9 mouse cellular contexts compared by ENCODE assay signal in the genomic region with DNA sequence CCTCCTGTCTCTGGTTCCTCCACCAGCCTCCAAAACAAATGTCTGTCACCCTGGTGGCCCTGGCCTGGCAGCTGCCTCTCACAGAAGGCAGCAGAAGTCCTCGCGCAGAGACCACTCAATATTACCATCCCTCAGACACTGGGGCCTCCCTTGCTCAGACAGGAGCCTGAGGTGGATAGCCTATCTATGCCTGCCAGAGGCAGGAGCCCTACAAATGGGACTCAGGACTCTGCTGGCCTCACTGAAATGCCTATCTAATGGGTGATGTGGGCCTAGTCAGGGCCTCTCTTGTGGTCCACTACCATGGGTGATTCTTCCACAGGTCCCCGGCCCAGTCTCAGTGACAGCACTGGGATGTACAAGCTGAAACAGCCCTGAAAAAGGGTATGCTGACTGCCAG. TPM values are rescaled to one million over a fixed set of nuclear protein-coding genes. Genes with fewer than 3 reads are reported as not detected.
A peak's percentile ranks its signal among the peaks of the same experiment; 100 is the strongest.
DNase-seq lines count a peak whose midpoint lies in the region; ATAC-seq and TF ChIP-seq lines count a peak whose summit lies in the region.
"Had no signal": no experiment of that assay in that cellular context is flagged by ENCODE, and none has a peak within 500 bp of the region (broad histone marks: within the 10 kb centered on the region; RNA-seq: fewer than 3 reads in every experiment).

No protein-coding gene starts in this region.

- TF ChIP-seq CTCF in embryonic fibroblast, embryonic 13.5 days (IDR thresholded peaks at IDR 0.05; ENCODE audit: borderline replicate concordance, insufficient read depth, low read length), result no peak
- TF ChIP-seq CTCF in midbrain, postnatal 0 days (IDR thresholded peaks at IDR 0.05), result no peak

- H3K36me3 ChIP-seq in kidney, embryonic 16.5 days (ENCODE audit: insufficient read depth, low read length), result peaks cover 4% of the 10 kb centered on the region; the same call in 1 of the 2 replicates
- peaks cover 33% of the 10 kb centered on the region for H3K36me3 ChIP-seq in limb, embryonic 10.5 days
- H3K36me3 ChIP-seq in midbrain, postnatal 0 days (ENCODE audit: insufficient read depth, low read length), result peaks cover 3% of the 10 kb centered on the region; the same call in 1 of the 2 replicates

- DNase-seq in kidney, adult 11 months, result no peak
- no peak for DNase-seq in limb, embryonic 10.5 days (ENCODE audit: low spot score)
- DNase-seq in midbrain, postnatal 0 days (ENCODE audit: low spot score), result no peak
- no peak for DNase-seq in urinary bladder, postnatal 10 days (ENCODE audit: low spot score)
- DNase-seq in kidney, postnatal 25 days, result no peak
- DNase-seq in adrenal gland, postnatal 4 days (ENCODE audit: low spot score in 2 of 2), result no peak
- DNase-seq: embryo, embryonic 11 days had no signal

- H3K4me3 ChIP-seq in kidney, embryonic 16.5 days (ENCODE audit: low read length), result peak overlapping the region; percentile 72
- peak overlapping the region; percentile 79 for H3K4me3 ChIP-seq in embryonic fibroblast, embryonic 13.5 days (ENCODE audit: insufficient read depth, low read length)
- H3K4me3 ChIP-seq in limb, embryonic 10.5 days, result peak overlapping the region; percentile 86
- peak overlapping the region; percentile 81 for H3K4me3 ChIP-seq in midbrain, postnatal 0 days (ENCODE audit: low read depth, low read length)

- WGBS in kidney, embryonic 16.5 days, result 66% methylated on average over 3 of the region's 3 CpGs
- WGBS in limb, embryonic 10.5 days, result 77% methylated on average over 3 of the region's 3 CpGs
- WGBS in midbrain, postnatal 0 days, result 73% methylated on average over 3 of the region's 3 CpGs

- H3K27ac ChIP-seq in kidney, embryonic 16.5 days (ENCODE audit: low read length), result no peak overlapping the region
- no peak overlapping the region for H3K27ac ChIP-seq in embryonic fibroblast, embryonic 13.5 days (ENCODE audit: insufficient read depth, low read length)
- peak overlapping the region; percentile 98 for H3K27ac ChIP-seq in limb, embryonic 10.5 days
- no peak overlapping the region for H3K27ac ChIP-seq in midbrain, postnatal 0 days (ENCODE audit: low read depth, low read length)

- no peak for TF ChIP-seq POLR2A in embryonic fibroblast, embryonic 13.5 days (IDR thresholded peaks at IDR 0.05; ENCODE audit: low read depth, low read length)

- peaks cover 37% of the 10 kb centered on the region for H3K4me1 ChIP-seq in kidney, embryonic 16.5 days (ENCODE audit: insufficient read depth, low read length)
- H3K4me1 ChIP-seq in embryonic fibroblast, embryonic 13.5 days (ENCODE audit: control insufficient read depth, insufficient read depth, low read length), result peaks cover 2% of the 10 kb centered on the region; the same call in 1 of the 2 replicates
- H3K4me1 ChIP-seq in limb, embryonic 10.5 days, result peaks cover 45% of the 10 kb centered on the region
- H3K4me1 ChIP-seq in midbrain, postnatal 0 days (ENCODE audit: insufficient read depth, low read length), result peaks cover 22% of the 10 kb centered on the region

- ATAC-seq in kidney, embryonic 16.5 days (ENCODE audit: low FRiP score, low TSS enrichment), result no peak
- ATAC-seq in midbrain, postnatal 0 days (ENCODE audit: low FRiP score), result no peak

- H3K9ac ChIP-seq in kidney, embryonic 16.5 days (replicated peaks; ENCODE audit: low read length), result peak overlapping the region; percentile 81
- peak overlapping the region; percentile 77 for H3K9ac ChIP-seq in midbrain, postnatal 0 days (replicated peaks; ENCODE audit: low read length, poor library complexity, severe bottlenecking)

- H3K9me3 ChIP-seq in kidney, embryonic 16.5 days (ENCODE audit: low read length), result no peaks in the 10 kb centered on the region
- no peaks in the 10 kb centered on the region for H3K9me3 ChIP-seq in limb, embryonic 10.5 days (replicated peaks)
- H3K9me3 ChIP-seq in midbrain, postnatal 0 days (ENCODE audit: low read length), result no peaks in the 10 kb centered on the region

- H3K27me3 ChIP-seq in kidney, embryonic 16.5 days (ENCODE audit: insufficient read depth, low read length), result no peaks in the 10 kb centered on the region
- H3K27me3 ChIP-seq in limb, embryonic 10.5 days (ENCODE audit: low read depth, poor library complexity, severe bottlenecking), result no peaks in the 10 kb centered on the region
- H3K27me3 ChIP-seq in midbrain, postnatal 0 days (ENCODE audit: insufficient read depth, low read length), result no peaks in the 10 kb centered on the region

- peak overlapping the region; percentile 64 for H3K4me2 ChIP-seq in kidney, embryonic 16.5 days (replicated peaks; ENCODE audit: low read depth, low read length)
- H3K4me2 ChIP-seq in midbrain, postnatal 0 days (ENCODE audit: low read depth, low read length, poor library complexity, severe bottlenecking), result peak overlapping the region; percentile 81

RNA-seq across cellular contexts. Expression of a gene that starts 1.7 kb away (rescaled TPM):
- polyA plus RNA-seq in kidney, embryonic 16.5 days (2015; fragmentation: Nextera tagmentation; extraction: Ambion mirVana), result 190 and 194 TPM in 2 replicates
- 46.8 and 59.8 TPM in 2 replicates for polyA plus RNA-seq in embryonic fibroblast, embryonic 13.5 days (2011; ENCODE audit: insufficient read length, low read depth, missing spikeins)
- polyA plus RNA-seq in limb, embryonic 10.5 days (2016; fragmentation: Nextera tagmentation; extraction: Ambion mirVana), result 235 and 259 TPM in 2 replicates
- total RNA-seq in midbrain, postnatal 0 days (2014; rRNA removed), result 165 and 166 TPM in 2 replicates
- 98.5 and 104 TPM in 2 replicates for polyA plus RNA-seq in midbrain, postnatal 0 days (2015; fragmentation: Nextera tagmentation; extraction: Ambion mirVana)
- total RNA-seq in adrenal gland, postnatal 4 days (2021), result 10 to 100 TPM; 85.6 to 87.2 TPM

RNA-seq across cellular contexts. Expression of a gene that starts 29.8 kb away (rescaled TPM):
- 33.9 and 34.2 TPM in 2 replicates for polyA plus RNA-seq in kidney, embryonic 16.5 days (2015; fragmentation: Nextera tagmentation; extraction: Ambion mirVana)
- polyA plus RNA-seq in embryonic fibroblast, embryonic 13.5 days (2011; ENCODE audit: insufficient read length, low read depth, missing spikeins), result 10.5 and 11.9 TPM in 2 replicates
- 29.4 and 32.2 TPM in 2 replicates for polyA plus RNA-seq in limb, embryonic 10.5 days (2016; fragmentation: Nextera tagmentation; extraction: Ambion mirVana)
- 60.0 and 61.7 TPM in 2 replicates for total RNA-seq in midbrain, postnatal 0 days (2014; rRNA removed)
- polyA plus RNA-seq in midbrain, postnatal 0 days (2015; fragmentation: Nextera tagmentation; extraction: Ambion mirVana), result 66.2 and 72.6 TPM in 2 replicates
- 10 to 100 TPM; 21.3 to 25.1 TPM for total RNA-seq in adrenal gland, postnatal 4 days (2021)

RNA-seq across cellular contexts. Expression of a gene that starts 33.6 kb away (rescaled TPM):
- polyA plus RNA-seq in kidney, embryonic 16.5 days (2015; fragmentation: Nextera tagmentation; extraction: Ambion mirVana), result 0.49 and 1.2 TPM in 2 replicates
- polyA plus RNA-seq in embryonic fibroblast, embryonic 13.5 days (2011; ENCODE audit: insufficient read length, low read depth, missing spikeins), result 0.45 and 1.6 TPM in 2 replicates
- polyA plus RNA-seq in limb, embryonic 10.5 days (2016; fragmentation: Nextera tagmentation; extraction: Ambion mirVana), result 0.10 TPM in 1 of 2 replicates, not detected in the other
- not detected in 2 replicates for total RNA-seq in midbrain, postnatal 0 days (2014; rRNA removed)
- polyA plus RNA-seq in midbrain, postnatal 0 days (2015; fragmentation: Nextera tagmentation; extraction: Ambion mirVana), result not detected in 2 replicates
- 1 to 10 TPM; 2.9 to 3.2 TPM for total RNA-seq in adrenal gland, postnatal 4 days (2021)

RNA-seq across cellular contexts. Expression of a gene that starts 35.2 kb away (rescaled TPM):
- 1.7 and 2.1 TPM in 2 replicates for polyA plus RNA-seq in kidney, embryonic 16.5 days (2015; fragmentation: Nextera tagmentation; extraction: Ambion mirVana)
- not detected in 2 replicates for polyA plus RNA-seq in embryonic fibroblast, embryonic 13.5 days (2011; ENCODE audit: insufficient read length, low read depth, missing spikeins)
- polyA plus RNA-seq in limb, embryonic 10.5 days (2016; fragmentation: Nextera tagmentation; extraction: Ambion mirVana), result 0.15 and 0.21 TPM in 2 replicates
- total RNA-seq in midbrain, postnatal 0 days (2014; rRNA removed), result 0.16 and 0.33 TPM in 2 replicates
- polyA plus RNA-seq in midbrain, postnatal 0 days (2015; fragmentation: Nextera tagmentation; extraction: Ambion mirVana), result 0.20 and 0.31 TPM in 2 replicates
- total RNA-seq in adrenal gland, postnatal 4 days (2021), result not detected

RNA-seq across cellular contexts. Expression of a gene that starts 37.8 kb away (rescaled TPM):
- 0.59 and 0.95 TPM in 2 replicates for polyA plus RNA-seq in kidney, embryonic 16.5 days (2015; fragmentation: Nextera tagmentation; extraction: Ambion mirVana)
- polyA plus RNA-seq in embryonic fibroblast, embryonic 13.5 days (2011; ENCODE audit: insufficient read length, low read depth, missing spikeins), result not detected in 2 replicates
- polyA plus RNA-seq in limb, embryonic 10.5 days (2016; fragmentation: Nextera tagmentation; extraction: Ambion mirVana), result 0.16 and 0.23 TPM in 2 replicates
- 7.3 and 12.5 TPM in 2 replicates for total RNA-seq in midbrain, postnatal 0 days (2014; rRNA removed)
- polyA plus RNA-seq in midbrain, postnatal 0 days (2015; fragmentation: Nextera tagmentation; extraction: Ambion mirVana), result 5.6 and 8.0 TPM in 2 replicates
- 1 to 10 TPM; 4.1 to 4.3 TPM for total RNA-seq in adrenal gland, postnatal 4 days (2021)
